Mouse (Mus musculus): ENCODE results near the gene Sema4g. TPM values are rescaled to one million over a fixed set of nuclear protein-coding genes. Genes with fewer than 3 reads are reported as not detected.

Sema4g gene
- total and polyA plus RNA-seq, 3 experiments, result 0.15 to 0.47 TPM; not detected in 1

DNA sequence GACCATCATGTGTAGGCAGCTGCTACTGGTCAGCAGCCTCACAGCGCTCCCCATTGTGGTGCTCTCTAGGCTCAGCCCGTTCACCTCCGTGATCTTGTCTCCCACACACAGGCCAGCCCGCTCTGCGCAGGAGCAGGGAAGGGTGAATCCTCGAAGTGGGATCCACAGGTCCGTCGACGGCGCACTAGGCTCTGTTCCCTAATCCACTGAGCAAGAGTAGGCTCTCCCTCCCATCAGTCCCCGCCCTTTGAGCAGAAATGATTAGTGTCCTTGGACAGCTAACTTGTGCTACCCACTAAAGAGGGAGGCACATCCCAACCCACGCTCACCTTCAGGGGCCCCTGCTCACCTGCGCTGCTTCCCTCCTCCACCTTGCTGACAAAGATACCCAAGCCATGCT lies 51.3 kb downstream of the Sema4g start:
- DNase-seq (ENCODE audit: low read depth, low spot score), result no peak

DNA sequence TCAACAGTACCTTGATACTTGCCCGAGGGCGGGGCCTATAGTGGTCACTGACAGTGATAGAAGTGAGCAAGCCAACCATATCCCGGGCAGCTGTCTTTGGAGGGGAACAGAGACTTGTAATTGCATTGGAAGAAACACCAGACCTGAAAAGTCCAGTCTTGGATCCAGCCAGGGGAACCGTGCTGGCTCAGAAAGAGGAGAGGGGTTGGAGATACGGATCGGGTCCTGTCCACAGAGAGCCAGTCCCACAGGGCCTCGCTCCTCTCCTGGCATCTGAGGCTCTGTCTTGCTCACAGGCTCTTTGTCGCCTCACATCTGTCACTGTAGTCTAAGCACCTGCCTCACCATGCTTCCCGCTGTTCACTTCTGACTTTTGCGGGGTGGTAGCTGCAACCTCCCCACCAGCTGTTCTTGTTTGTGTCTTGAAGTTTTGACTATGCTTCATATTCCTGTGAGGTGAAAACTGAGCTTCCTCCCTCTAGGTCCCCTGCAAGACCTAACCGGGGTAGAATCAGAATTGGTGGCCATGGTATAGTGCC lies 55.6 kb downstream of the Sema4g start:
- TF ChIP-seq TBP (IDR thresholded peaks at IDR 0.05; ENCODE audit: low read depth, low read length), result no peak
- TF ChIP-seq ZKSCAN1 (IDR thresholded peaks at IDR 0.05; ENCODE audit: low read depth, low read length), result no peak
- no peak for TF ChIP-seq CHD1 (IDR thresholded peaks at IDR 0.05; ENCODE audit: low read depth, low read length)
- TF ChIP-seq HCFC1 (IDR thresholded peaks at IDR 0.05; ENCODE audit: low read depth, low read length), result no peak
- TF ChIP-seq JUND (IDR thresholded peaks at IDR 0.05; ENCODE audit: low read depth, low read length), result no peak
- no peak for TF ChIP-seq SIN3A (IDR thresholded peaks at IDR 0.05; ENCODE audit: low read length)
- TF ChIP-seq USF1 (IDR thresholded peaks at IDR 0.05; ENCODE audit: low read depth, low read length), result no peak
- TF ChIP-seq USF2 (IDR thresholded peaks at IDR 0.05; ENCODE audit: borderline replicate concordance in 1 of 2, insufficient read depth in 1 of 2, low read depth in 1 of 2, low read length in 2 of 2), result no peak
- no peak for TF ChIP-seq EP300 (IDR thresholded peaks at IDR 0.05; ENCODE audit: low read depth in 1 of 2, low read length in 2 of 2)
- TF ChIP-seq ELF1 (IDR thresholded peaks at IDR 0.05; ENCODE audit: low read depth, low read length), result no peak
- no peak for TF ChIP-seq MYC (IDR thresholded peaks at IDR 0.05; ENCODE audit: low read depth, low read length)
- TF ChIP-seq KAT2A (conservative IDR thresholded peaks at IDR 0.05; ENCODE audit: low read depth, low read length), result no peak
- no peak for TF ChIP-seq CTCF (IDR thresholded peaks at IDR 0.05 in 2 of 3, conservative IDR thresholded peaks at IDR 0.05 in 1 of 3; ENCODE audit: control insufficient read depth in 1 of 3, insufficient read depth in 1 of 3, low read depth in 2 of 3, low read length in 3 of 3, poor library complexity in 1 of 3, severe bottlenecking in 1 of 3)
- no peak for TF ChIP-seq MAZ (IDR thresholded peaks at IDR 0.05; ENCODE audit: low read depth, low read length)
- no peak for TF ChIP-seq MXI1 (IDR thresholded peaks at IDR 0.05; ENCODE audit: low read depth, low read length)
- TF ChIP-seq GABPA (IDR thresholded peaks at IDR 0.05; ENCODE audit: low read depth, low read length), result no peak
- no peak for TF ChIP-seq SMC3 (IDR thresholded peaks at IDR 0.05; ENCODE audit: low read depth, low read length)
- TF ChIP-seq E2F4 (IDR thresholded peaks at IDR 0.05; ENCODE audit: borderline replicate concordance, low read depth, low read length), result no peak
- TF ChIP-seq MYB (IDR thresholded peaks at IDR 0.05; ENCODE audit: low read depth, low read length), result no peak
- peaks cover 5 to 13% of the 10 kb centered on the region in 2 experiments; a peak in 3 of 4 replicates for H3K4me1 ChIP-seq (ENCODE audit: control insufficient read depth in 1 of 2, insufficient read depth in 2 of 2, low read length in 2 of 2)
- no peaks in the 10 kb centered on the region for H3K79me2 ChIP-seq (ENCODE audit: control insufficient read depth, insufficient read depth, low read length, poor library complexity)
- H3K27me3 ChIP-seq (ENCODE audit: control insufficient read depth in 1 of 2, insufficient read depth in 2 of 2, low read length in 2 of 2), result peaks cover 8 to 11% of the 10 kb centered on the region in 2 experiments
- H3K27ac ChIP-seq (ENCODE audit: control insufficient read depth, low read depth, low read length), result no peak overlapping the region
- no peak overlapping the region for H3K4me3 ChIP-seq (ENCODE audit: control insufficient read depth in 1 of 2, insufficient read depth in 1 of 2, low read depth in 2 of 2, low read length in 2 of 2)
- H3K36me3 ChIP-seq (ENCODE audit: control insufficient read depth in 1 of 2, insufficient read depth in 2 of 2, low read length in 2 of 2), result peaks cover 0 to 5% of the 10 kb centered on the region in 2 experiments; a peak in 1 of 4 replicates
- no peak for DNase-seq (ENCODE audit: low read depth, low spot score)
- H3K9me3 ChIP-seq (replicated peaks; ENCODE audit: insufficient read depth, low read length), result no peaks in the 10 kb centered on the region
- no peak overlapping the region for H3K9ac ChIP-seq (ENCODE audit: control insufficient read depth, low read depth, low read length, poor library complexity, severe bottlenecking)

More for the DNA sequence above, 51.3 kb downstream of the Sema4g start:
- H3K27me3 ChIP-seq (ENCODE audit: control insufficient read depth in 1 of 2, insufficient read depth in 2 of 2, low read length in 2 of 2), result peaks cover 10 to 11% of the 10 kb centered on the region in 2 experiments
- H3K27ac ChIP-seq (ENCODE audit: control insufficient read depth, low read depth, low read length), result no peak overlapping the region
- H3K4me1 ChIP-seq (ENCODE audit: control insufficient read depth in 1 of 2, insufficient read depth in 2 of 2, low read length in 2 of 2), result no peaks in the 10 kb centered on the region
- no peak for TF ChIP-seq CTCF (IDR thresholded peaks at IDR 0.05 in 2 of 3, conservative IDR thresholded peaks at IDR 0.05 in 1 of 3; ENCODE audit: control insufficient read depth in 1 of 3, insufficient read depth in 1 of 3, low read depth in 2 of 3, low read length in 3 of 3, poor library complexity in 1 of 3, severe bottlenecking in 1 of 3)
- TF ChIP-seq KAT2A (conservative IDR thresholded peaks at IDR 0.05; ENCODE audit: low read depth, low read length), result no peak
- no peak for TF ChIP-seq BHLHE40 (IDR thresholded peaks at IDR 0.05; ENCODE audit: borderline replicate concordance, low read depth, low read length)
- TF ChIP-seq EP300 (IDR thresholded peaks at IDR 0.05; ENCODE audit: low read depth in 1 of 2, low read length in 2 of 2), result no peak
- no peak for TF ChIP-seq MAX (IDR thresholded peaks at IDR 0.05; ENCODE audit: low read length)
- no peak for TF ChIP-seq ELF1 (IDR thresholded peaks at IDR 0.05; ENCODE audit: low read depth, low read length)
- no peak for TF ChIP-seq HCFC1 (IDR thresholded peaks at IDR 0.05; ENCODE audit: low read depth, low read length)
- no peak for TF ChIP-seq MEF2A (IDR thresholded peaks at IDR 0.05; ENCODE audit: extremely low read depth, insufficient replicate concordance, low read depth, low read length, poor library complexity, severe bottlenecking)
- TF ChIP-seq MAFK (IDR thresholded peaks at IDR 0.05; ENCODE audit: borderline replicate concordance, low read depth, low read length), result no peak
- no peak for TF ChIP-seq RAD21 (IDR thresholded peaks at IDR 0.05; ENCODE audit: low read depth, low read length)
- TF ChIP-seq ZNF384 (IDR thresholded peaks at IDR 0.05; ENCODE audit: low read depth, low read length), result no peak
- no peak overlapping the region for H3K9ac ChIP-seq (ENCODE audit: control insufficient read depth, low read depth, low read length, poor library complexity, severe bottlenecking)
- H3K79me2 ChIP-seq (ENCODE audit: control insufficient read depth, insufficient read depth, low read length, poor library complexity), result no peaks in the 10 kb centered on the region
- no peak overlapping the region for H3K4me3 ChIP-seq (ENCODE audit: control insufficient read depth in 1 of 2, insufficient read depth in 1 of 2, low read depth in 2 of 2, low read length in 2 of 2)
- no peaks in the 10 kb centered on the region for H3K36me3 ChIP-seq (ENCODE audit: control insufficient read depth in 1 of 2, insufficient read depth in 2 of 2, low read length in 2 of 2)
- H3K9me3 ChIP-seq (replicated peaks; ENCODE audit: insufficient read depth, low read length), result no peaks in the 10 kb centered on the region
